Mouse (Mus musculus): ENCODE results near the gene Gpx5. TPM values are rescaled to one million over a fixed set of nuclear protein-coding genes. Genes with fewer than 3 reads are reported as not detected.
A peak's percentile ranks its signal among the peaks of the same experiment; 100 is the strongest.

Gene Gpx5
- total RNA-seq (2022): not detected

GRCm38 (mm10) chr13:21292631-21293030 is at the start of gene Gpx5:
Gene Gpx5, minus strand, starts transcription at chr13:21292731.
- no peak for DNase-seq (ENCODE audit: low spot score in 2 of 2)

- no peak for DNase-seq (ENCODE audit: low spot score in 2 of 2)
These were observed 34.9 kb upstream of the Gpx5 start for GRCm38 (mm10) chr13:21327424-21327823.

GRCm38 (mm10) chr13:21326657-21327211 is 34.2 kb upstream of the Gpx5 start:
- DNase-seq (ENCODE audit: low spot score in 2 of 2): peak; percentile 13 to 36

GRCm38 (mm10) chr13:21326191-21326590 is 33.7 kb upstream of the Gpx5 start:
- DNase-seq (ENCODE audit: low spot score in 2 of 2): no peak

- no peak for DNase-seq (ENCODE audit: low spot score in 2 of 2)
These were observed 30.9 kb upstream of the Gpx5 start for GRCm38 (mm10) chr13:21323405-21323804.

GRCm38 (mm10) chr13:21322509-21323375 is 30.2 kb upstream of the Gpx5 start:
- DNase-seq (ENCODE audit: low spot score in 2 of 2): no peak

GRCm38 (mm10) chr13:21321890-21322494 is 29.5 kb upstream of the Gpx5 start:
- no peak for DNase-seq (ENCODE audit: low spot score in 2 of 2)

- no peak for DNase-seq (ENCODE audit: low spot score in 2 of 2)
These were observed 27.7 kb upstream of the Gpx5 start for GRCm38 (mm10) chr13:21320262-21320661.

GRCm38 (mm10) chr13:21313903-21314302 is 21.4 kb upstream of the Gpx5 start:
- DNase-seq (ENCODE audit: low spot score in 2 of 2): no peak

- no peak for DNase-seq (ENCODE audit: low spot score in 2 of 2)
These were observed 20.3 kb upstream of the Gpx5 start for GRCm38 (mm10) chr13:21312854-21313253.

- no peak for DNase-seq (ENCODE audit: low spot score in 2 of 2)
These were observed 19.4 kb upstream of the Gpx5 start, which contains the start of gene Gpx6 for GRCm38 (mm10) chr13:21311926-21312325. Gene Gpx6, plus strand, starts transcription at chr13:21312125.

GRCm38 (mm10) chr13:21309788-21310187 is 17.3 kb upstream of the Gpx5 start:
- DNase-seq (ENCODE audit: low spot score in 2 of 2): no peak

- no peak for DNase-seq (ENCODE audit: low spot score in 2 of 2)
These were observed 12.0 kb upstream of the Gpx5 start for GRCm38 (mm10) chr13:21304483-21305066.

GRCm38 (mm10) chr13:21298557-21298956 is 6.0 kb upstream of the Gpx5 start:
- no peak for DNase-seq (ENCODE audit: low spot score in 2 of 2)

GRCm38 (mm10) chr13:21279559-21279958 is 13.0 kb downstream of the Gpx5 start:
- DNase-seq (ENCODE audit: low spot score in 2 of 2): peak; percentile 41 to 72

GRCm38 (mm10) chr13:21279076-21279475 is 13.5 kb downstream of the Gpx5 start:
- no peak for DNase-seq (ENCODE audit: low spot score in 2 of 2)

GRCm38 (mm10) chr13:21276551-21276950 is 16.0 kb downstream of the Gpx5 start:
- DNase-seq (ENCODE audit: low spot score in 2 of 2): no peak

- DNase-seq (ENCODE audit: low spot score in 2 of 2): peak; percentile 15 to 23
These were observed 16.5 kb downstream of the Gpx5 start for GRCm38 (mm10) chr13:21275815-21276550.

- no peak for DNase-seq (ENCODE audit: low spot score in 2 of 2)
These were observed 17.3 kb downstream of the Gpx5 start for GRCm38 (mm10) chr13:21275021-21275814.

GRCm38 (mm10) chr13:21268262-21268661 is 24.3 kb downstream of the Gpx5 start:
- no peak for DNase-seq (ENCODE audit: low spot score in 2 of 2)

Measured in gastrocnemius, adult 8-10 months (tissue).